Mouse (Mus musculus) MEL (cell line): ENCODE data around the gene Asb17. TPM values are rescaled to one million over a fixed set of nuclear protein-coding genes. Genes with fewer than 3 reads are reported as not detected.

Experiments used
- DNase-seq: peaks from one replicate; pipeline ENCODE4 v3.0.0; 2011; ENCODE audit warnings: low read depth, low spot score
- H3K27ac ChIP-seq: 2 replicates; pipeline ENCODE4 v1.5.1; 2012; ENCODE audit warnings: low read depth, mild to moderate bottlenecking, control low read depth, low read length, moderate library complexity; ENCODE audit not compliant: control insufficient read depth
- H3K27me3 ChIP-seq, 2 experiments: fragments of 150-350 bp in 1 of 2; sonication (generic) in 1 of 2; 2 replicates each; pipeline ENCODE4 v1.6.1; 2012; ENCODE audit warnings: low read length in 2 of 2, mild to moderate bottlenecking in 2 of 2, improper control_type of control experiment in 1 of 2, moderate library complexity in 1 of 2; ENCODE audit not compliant: insufficient read depth in 2 of 2, control insufficient read depth in 1 of 2
- H3K36me3 ChIP-seq, 2 experiments: 2 replicates each; pipeline ENCODE4 v1.6.1; 2012 to 2014; ENCODE audit warnings: low read length in 2 of 2, improper control_type of control experiment in 1 of 2, inconsistent platforms in 1 of 2, mild to moderate bottlenecking in 1 of 2; ENCODE audit not compliant: insufficient read depth in 2 of 2, control insufficient read depth in 1 of 2
- H3K4me1 ChIP-seq, 2 experiments: fragments of 150-350 bp in 1 of 2; sonication (generic) in 1 of 2; 2 replicates each; pipeline ENCODE4 v1.6.1; 2012; ENCODE audit warnings: low read length in 2 of 2, improper control_type of control experiment in 1 of 2, mild to moderate bottlenecking in 1 of 2; ENCODE audit not compliant: insufficient read depth in 2 of 2, control insufficient read depth in 1 of 2
- H3K4me3 ChIP-seq, 2 experiments: fragments of 150-350 bp in 1 of 2; sonication (generic) in 1 of 2; 2 replicates each; pipeline ENCODE4 v1.5.1; 2012; ENCODE audit warnings: low read depth in 2 of 2, low read length in 2 of 2, mild to moderate bottlenecking in 2 of 2, moderate library complexity in 2 of 2, control low read depth in 1 of 2, improper control_type of control experiment in 1 of 2; ENCODE audit not compliant: control insufficient read depth in 1 of 2, insufficient read depth in 1 of 2
- H3K79me2 ChIP-seq: 2 replicates; pipeline ENCODE4 v1.6.1; 2012; ENCODE audit warnings: mild to moderate bottlenecking, low read length, moderate library complexity; ENCODE audit not compliant: control insufficient read depth, poor library complexity, insufficient read depth
- H3K9ac ChIP-seq: 2 replicates; pipeline ENCODE4 v1.6.1; 2012; ENCODE audit warnings: low read depth, mild to moderate bottlenecking, control low read depth, low read length, moderate library complexity; ENCODE audit not compliant: control insufficient read depth, poor library complexity, severe bottlenecking
- H3K9me3 ChIP-seq: fragments of 150-350 bp; sonication (generic); replicated peaks from 2 replicates; pipeline ENCODE4 v1.6.1; 2012; ENCODE audit warnings: mild to moderate bottlenecking, low read length, improper control_type of control experiment, moderate library complexity; ENCODE audit not compliant: insufficient read depth
- BHLHE40 ChIP-seq: IDR thresholded peaks from 2 replicates; pipeline ENCODE4 v1.6.1; 2012; ENCODE audit warnings: low read depth, mild to moderate bottlenecking, inconsistent platforms, low read length, improper control_type of control experiment, borderline replicate concordance
- CHD1 ChIP-seq: IDR thresholded peaks from 2 replicates; pipeline ENCODE4 v1.6.1; 2012; ENCODE audit warnings: low read depth, mild to moderate bottlenecking, inconsistent platforms, low read length, improper control_type of control experiment
- CTCF ChIP-seq, 3 experiments: IDR thresholded peaks in 2 of 3; conservative IDR thresholded peaks in 1 of 3; 2 replicates each; pipeline ENCODE4 v1.5.1; 2011 to 2012; ENCODE audit warnings: low read length in 3 of 3, low read depth in 2 of 3, mild to moderate bottlenecking in 2 of 3, improper control_type of control experiment in 1 of 3, inconsistent platforms in 1 of 3, mixed read lengths in 1 of 3, moderate library complexity in 1 of 3; ENCODE audit not compliant: control insufficient read depth in 1 of 3, insufficient read depth in 1 of 3, poor library complexity in 1 of 3, severe bottlenecking in 1 of 3
- E2F4 ChIP-seq: IDR thresholded peaks from 2 replicates; pipeline ENCODE4 v1.6.1; 2011; ENCODE audit warnings: low read depth, low read length, improper control_type of control experiment, borderline replicate concordance
- EP300 ChIP-seq, 2 experiments: IDR thresholded peaks; 2 replicates each; pipeline ENCODE4 v1.6.1; 2011; ENCODE audit warnings: improper control_type of control experiment in 2 of 2, low read length in 2 of 2, low read depth in 1 of 2, mild to moderate bottlenecking in 1 of 2
- ETS1 ChIP-seq: IDR thresholded peaks from 2 replicates; pipeline ENCODE4 v1.6.1; 2012; ENCODE audit warnings: low read depth, mild to moderate bottlenecking, inconsistent platforms, low read length, improper control_type of control experiment, moderate library complexity
- GATA1 ChIP-seq: IDR thresholded peaks from 2 replicates; pipeline ENCODE4 v1.6.1; 2011; ENCODE audit warnings: low read depth, low read length, improper control_type of control experiment
- HCFC1 ChIP-seq: IDR thresholded peaks from 2 replicates; pipeline ENCODE4 v1.6.1; 2012; ENCODE audit warnings: low read depth, mild to moderate bottlenecking, inconsistent platforms, low read length, improper control_type of control experiment, moderate library complexity
- KAT2A ChIP-seq: conservative IDR thresholded peaks from 2 replicates; pipeline ENCODE4 v1.6.1; 2012; ENCODE audit warnings: low read depth, low read length, improper control_type of control experiment, inconsistent platforms
- MAFK ChIP-seq: IDR thresholded peaks from 2 replicates; pipeline ENCODE4 v1.6.1; 2011; ENCODE audit warnings: low read depth, mild to moderate bottlenecking, low read length, improper control_type of control experiment, borderline replicate concordance
- MAX ChIP-seq: IDR thresholded peaks from 2 replicates; pipeline ENCODE4 v1.6.1; 2011; ENCODE audit warnings: low read length, improper control_type of control experiment
- MAZ ChIP-seq: IDR thresholded peaks from 2 replicates; pipeline ENCODE4 v1.6.1; 2012; ENCODE audit warnings: low read depth, mild to moderate bottlenecking, inconsistent platforms, low read length, improper control_type of control experiment
- MEF2A ChIP-seq: IDR thresholded peaks from 2 replicates; pipeline ENCODE4 v1.6.1; 2014; ENCODE audit warnings: low read depth, mild to moderate bottlenecking, inconsistent platforms, low read length, improper control_type of control experiment; ENCODE audit not compliant: poor library complexity, insufficient replicate concordance, severe bottlenecking; ENCODE audit errors: extremely low read depth
- MXI1 ChIP-seq: IDR thresholded peaks from 2 replicates; pipeline ENCODE4 v1.6.1; 2011; ENCODE audit warnings: mild to moderate bottlenecking, low read depth, low read length, improper control_type of control experiment
- MYB ChIP-seq: IDR thresholded peaks from 2 replicates; pipeline ENCODE4 v1.6.1; 2011; ENCODE audit warnings: mild to moderate bottlenecking, low read depth, low read length, improper control_type of control experiment
- MYC ChIP-seq: IDR thresholded peaks from 2 replicates; pipeline ENCODE4 v1.6.1; 2011; ENCODE audit warnings: low read depth, mild to moderate bottlenecking, low read length, improper control_type of control experiment, moderate library complexity
- NRF1 ChIP-seq: IDR thresholded peaks from 2 replicates; pipeline ENCODE4 v1.6.1; 2014; ENCODE audit warnings: low read depth, mild to moderate bottlenecking, inconsistent platforms, low read length, improper control_type of control experiment, moderate library complexity; ENCODE audit not compliant: poor library complexity, insufficient read depth, severe bottlenecking
- POLR2A ChIP-seq, 2 experiments: IDR thresholded peaks; 2 replicates each; pipeline ENCODE4 v1.6.1; 2011 to 2012; ENCODE audit warnings: low read length in 2 of 2, mild to moderate bottlenecking in 2 of 2, control low read depth in 1 of 2, improper control_type of control experiment in 1 of 2, low read depth in 1 of 2, moderate library complexity in 1 of 2; ENCODE audit not compliant: control insufficient read depth in 1 of 2, insufficient read depth in 1 of 2, poor library complexity in 1 of 2
- POLR2AphosphoS2 ChIP-seq: IDR thresholded peaks from 2 replicates; pipeline ENCODE4 v1.6.1; 2011; ENCODE audit warnings: low read length, improper control_type of control experiment
- RAD21 ChIP-seq: IDR thresholded peaks from 2 replicates; pipeline ENCODE4 v1.6.1; 2011; ENCODE audit warnings: mild to moderate bottlenecking, low read depth, low read length, improper control_type of control experiment
- SIN3A ChIP-seq: IDR thresholded peaks from 2 replicates; pipeline ENCODE4 v1.6.1; 2012; ENCODE audit warnings: low read length, improper control_type of control experiment, inconsistent platforms
- TBP ChIP-seq: IDR thresholded peaks from 2 replicates; pipeline ENCODE4 v1.8.0; 2011; ENCODE audit warnings: low read depth, low read length, improper control_type of control experiment
- TCF12 ChIP-seq: IDR thresholded peaks from 2 replicates; pipeline ENCODE4 v1.6.1; 2014; ENCODE audit warnings: low read depth, mild to moderate bottlenecking, inconsistent platforms, low read length, improper control_type of control experiment, moderate library complexity
- USF2 ChIP-seq, 2 experiments: IDR thresholded peaks; 2 replicates each; pipeline ENCODE4 v1.6.1; 2011 to 2012; ENCODE audit warnings: improper control_type of control experiment in 2 of 2, low read length in 2 of 2, borderline replicate concordance in 1 of 2, inconsistent platforms in 1 of 2, low read depth in 1 of 2, mild to moderate bottlenecking in 1 of 2; ENCODE audit not compliant: insufficient read depth in 1 of 2
- ZC3H11A ChIP-seq: IDR thresholded peaks from 2 replicates; pipeline ENCODE4 v1.6.1; 2012; ENCODE audit warnings: low read depth, mild to moderate bottlenecking, inconsistent platforms, low read length, improper control_type of control experiment
- ZKSCAN1 ChIP-seq: IDR thresholded peaks from 2 replicates; pipeline ENCODE4 v1.6.1; 2012; ENCODE audit warnings: low read depth, mild to moderate bottlenecking, inconsistent platforms, low read length, improper control_type of control experiment, moderate library complexity
- ZMIZ1 ChIP-seq: IDR thresholded peaks from 2 replicates; pipeline ENCODE4 v1.6.1; 2012; ENCODE audit warnings: low read depth, mild to moderate bottlenecking, inconsistent platforms, low read length, improper control_type of control experiment, moderate library complexity
- polyA plus RNA-seq, 2 experiments: library from polyadenylated mRNA; stranded (reverse) in 1 of 2; unstranded in 1 of 2; fragments of >175 nt in 1 of 2; fragments of >200 nt in 1 of 2; gene quantifications; 2 replicates each; pipeline versions ENCODE4 v1.2.1 to v1.2.4; 2012; ENCODE audit warnings: low replicate concordance in 2 of 2, low read depth in 1 of 2; ENCODE audit not compliant: insufficient read length in 2 of 2, insufficient read depth in 1 of 2, missing spikeins in 1 of 2
- total RNA-seq: library from RNA; depleted of rRNA; stranded (reverse); fragments of 300-350 nt; gene quantifications from 2 replicates; pipeline ENCODE4 v1.2.3, GENCODE M21; 2012

Asb17 gene
- total and polyA plus RNA-seq, 3 experiments = 5.7 to 9.7 TPM; not detected in 1

DNA sequence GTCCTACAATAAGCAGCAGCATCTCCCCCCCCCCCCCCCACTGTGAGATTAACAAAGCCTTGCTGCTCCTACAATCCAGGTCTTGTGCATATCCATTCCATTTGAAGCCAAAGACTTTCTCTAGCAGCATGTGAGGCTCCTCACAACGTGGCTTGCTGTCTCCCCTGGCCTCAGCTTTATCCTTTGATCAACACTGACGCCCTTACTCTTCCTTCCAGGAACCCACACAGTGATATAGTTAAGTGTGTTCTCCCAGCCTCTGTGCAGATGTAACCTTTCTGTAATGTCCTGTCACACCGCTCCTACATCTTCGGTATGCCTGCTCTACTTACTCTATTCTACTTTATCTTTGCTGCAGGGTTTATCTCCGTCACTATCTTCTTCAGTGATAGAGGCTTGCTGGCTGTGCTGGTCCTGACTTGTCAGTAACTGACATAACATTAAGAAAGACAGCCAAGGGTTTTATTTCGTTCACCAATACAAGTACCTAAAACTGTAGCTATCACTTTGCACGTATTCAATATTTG is 3.3 kb downstream of the Asb17 start:
- peak overlapping the region; percentile 91 for H3K27ac ChIP-seq
- DNase-seq = peak; percentile 63
- H3K4me1 ChIP-seq = peaks cover 39 to 47% of the 10 kb centered on the region in 2 experiments
- no peaks in the 10 kb centered on the region for H3K9me3 ChIP-seq
- peak overlapping the region; percentile 49 for H3K9ac ChIP-seq
- TF ChIP-seq HCFC1 (no peak), ETS1 (peak; percentile 62), MEF2A (no peak), POLR2AphosphoS2 (0 out of 2 replicates have a peak, but pooled peaks have one; percentile 27), GATA1 (peak; percentile 73), RAD21 (no peak), MYC (0 out of 2 replicates have a peak, but pooled peaks have one; percentile 53), MYB (no peak), MXI1 (peak; percentile 54; the same call in 1 of the 2 replicates), ZC3H11A (no peak), E2F4 (no peak), BHLHE40 (no peak), POLR2A (IDR thresholded peaks at IDR 0.05; ENCODE audit: control insufficient read depth in 1 of 2, insufficient read depth in 1 of 2, low read depth in 1 of 2, low read length in 2 of 2, poor library complexity in 1 of 2) (peak in 1 of 2 experiments; percentile 28; a peak in 1 of 4 replicates), EP300 (IDR thresholded peaks at IDR 0.05; ENCODE audit: low read depth in 1 of 2, low read length in 2 of 2) (peak; percentile 61 to 64; a peak in 2 of 4 replicates), MAX (peak; percentile 45; the same call in 1 of the 2 replicates), NRF1 (no peak), SIN3A (peak; percentile 49; the same call in 1 of the 2 replicates)
- peaks cover 4% of the 10 kb centered on the region; the same call in 1 of the 2 replicates for H3K79me2 ChIP-seq
- no peaks in the 10 kb centered on the region for H3K27me3 ChIP-seq
- H3K4me3 ChIP-seq = no peak overlapping the region
- peaks cover 0 to 48% of the 10 kb centered on the region in 2 experiments; a peak in 2 of 4 replicates for H3K36me3 ChIP-seq

DNA sequence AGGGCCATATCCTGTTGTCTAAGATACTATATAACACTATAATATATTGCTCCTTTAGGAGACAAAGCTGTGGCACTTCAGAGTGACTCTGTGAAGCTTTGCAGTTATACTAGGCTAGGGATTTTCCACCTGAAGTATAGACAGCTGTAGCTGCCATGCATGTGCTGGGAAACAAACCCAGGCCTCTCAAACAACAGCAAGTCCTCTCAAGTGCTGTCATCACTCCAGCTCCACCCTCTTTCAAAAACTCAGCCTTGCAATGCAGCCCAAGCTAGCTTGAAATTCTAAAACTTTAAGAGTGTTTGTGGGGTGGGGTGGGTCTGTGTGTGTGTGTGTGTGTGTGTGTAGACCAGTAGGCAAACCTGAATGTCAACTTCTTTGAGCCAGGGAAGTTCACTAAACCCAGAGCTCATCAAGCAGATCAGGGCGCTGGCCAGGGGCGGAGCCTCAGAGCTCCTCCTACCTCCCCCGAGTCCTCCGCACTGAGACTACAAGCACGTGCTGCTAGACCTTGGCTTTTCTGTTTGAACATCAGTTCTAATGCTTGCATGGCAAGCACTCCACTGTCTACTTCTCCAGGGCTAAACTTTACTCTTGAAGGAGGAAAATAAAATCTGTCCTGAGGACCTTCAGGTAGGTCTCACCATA is 5.5 kb downstream of the Asb17 start:
- Histone ChIP-seq H3K4me3 (peak overlapping the region; percentile 35 to 50), H3K9ac (peak overlapping the region; percentile 77), H3K27ac (peak overlapping the region; percentile 91), H3K27me3 (no peaks in the 10 kb centered on the region), H3K9me3 (no peaks in the 10 kb centered on the region), H3K4me1 (peaks cover 39 to 53% of the 10 kb centered on the region in 2 experiments), H3K79me2 (peaks cover 4% of the 10 kb centered on the region; the same call in 1 of the 2 replicates), H3K36me3 (peaks cover 0 to 57% of the 10 kb centered on the region in 2 experiments; a peak in 2 of 4 replicates)
- DNase-seq = peak; percentile 95
- TF ChIP-seq MAZ (0 out of 2 replicates have a peak, but pooled peaks have one; percentile 25), POLR2AphosphoS2 (0 out of 2 replicates have a peak, but pooled peaks have one; percentile 66), TCF12 (peak; percentile 47), CHD1 (no peak), HCFC1 (peak; percentile 49; the same call in 1 of the 2 replicates), SIN3A (peak; percentile 65), MYB (no peak), POLR2A (IDR thresholded peaks at IDR 0.05; ENCODE audit: control insufficient read depth in 1 of 2, insufficient read depth in 1 of 2, low read depth in 1 of 2, low read length in 2 of 2, poor library complexity in 1 of 2) (peak; percentile 35 to 86; a peak in 2 of 4 replicates), BHLHE40 (peak; percentile 96), TBP (peak; percentile 90), MAFK (no peak; the same call in 1 of the 2 replicates), ZMIZ1 (peak; percentile 70; the same call in 1 of the 2 replicates), ZKSCAN1 (no peak), CTCF (IDR thresholded peaks at IDR 0.05 in 2 of 3, conservative IDR thresholded peaks at IDR 0.05 in 1 of 3; ENCODE audit: control insufficient read depth in 1 of 3, insufficient read depth in 1 of 3, low read depth in 2 of 3, low read length in 3 of 3, poor library complexity in 1 of 3, severe bottlenecking in 1 of 3) (no peak), EP300 (IDR thresholded peaks at IDR 0.05; ENCODE audit: low read depth in 1 of 2, low read length in 2 of 2) (0 out of 4 replicates have a peak, but pooled peaks of 1 of the 2 experiments have one; percentile 27), MXI1 (peak; percentile 98), ETS1 (peak; percentile 42), KAT2A (no peak), USF2 (IDR thresholded peaks at IDR 0.05; ENCODE audit: borderline replicate concordance in 1 of 2, insufficient read depth in 1 of 2, low read depth in 1 of 2, low read length in 2 of 2) (no peak)
